In the genomic region with DNA sequence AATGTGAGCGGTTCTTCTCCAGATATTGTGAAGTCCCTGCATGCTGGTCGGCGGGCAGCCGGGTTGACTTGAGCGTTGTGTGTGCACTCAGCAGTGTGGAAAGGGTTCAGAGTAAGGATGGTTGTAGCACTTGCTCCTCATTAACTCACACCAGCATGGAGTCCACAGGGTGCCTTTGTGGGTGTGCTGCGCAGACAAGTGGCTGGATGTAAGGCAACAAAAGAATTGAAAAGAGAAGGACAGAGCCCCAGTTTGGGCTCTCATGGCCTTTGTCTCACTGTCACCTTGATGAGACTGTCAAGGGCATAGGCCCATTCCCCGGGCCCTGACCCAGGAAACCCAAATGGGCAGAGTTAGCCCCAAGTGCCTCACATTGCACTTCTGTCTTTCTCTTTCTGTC, we compare ENCODE assay signal across 19 mouse cellular contexts.
"Had no signal": no experiment of that assay in that cellular context is flagged by ENCODE, and none has a peak within 500 bp of the region (broad histone marks: within the 10 kb centered on the region; RNA-seq: fewer than 3 reads in every experiment).

No protein-coding gene starts in this region.

- ATAC-seq: midbrain, embryonic 16.5 days had no signal

- H3K27ac ChIP-seq: midbrain, embryonic 10.5 days; midbrain, embryonic 12.5 days; neural tube, embryonic 13.5 days; neural tube, embryonic 15.5 days had no signal

- H3K4me3 ChIP-seq: midbrain, embryonic 10.5 days; midbrain, embryonic 12.5 days; myocyte; neural tube, embryonic 13.5 days; neural tube, embryonic 15.5 days had no signal

- DNase-seq: lung, adult 18-20 months; lung, embryonic 14.5 days; lung, postnatal 10 days; lung, postnatal 4 days; midbrain, embryonic 14.5 days; retina, postnatal 1 day; right cerebral cortex, adult 18-20 months; right cerebral cortex, postnatal 25 days; right cerebral cortex, postnatal 4 days; spleen, adult 18-20 months; thymus, adult 2 months; thymus, postnatal 25 days; thymus, postnatal 4 days had no signal
